Comparison of ENCODE assay signal across 23 mouse cellular contexts in genomic region chr1:105168808-105169207, GRCm38 (mm10).
DNase-seq lines count a peak whose midpoint lies in the region; ATAC-seq and TF ChIP-seq lines count a peak whose summit lies in the region.
"Had no signal": no experiment of that assay in that cellular context is flagged by ENCODE, and none has a peak within 500 bp of the region (broad histone marks: within the 10 kb centered on the region; RNA-seq: fewer than 3 reads in every experiment).

No protein-coding gene starts in this region.

- no peak for DNase-seq in heart, postnatal 4 days
- no peak for DNase-seq in lung, postnatal 36 days
- no peak for DNase-seq in layer of hippocampus, adult 2 months (ENCODE audit: low spot score in 2 of 2)
- DNase-seq: adrenal gland, postnatal 25 days; cerebellum, adult 18-20 months; cerebellum, postnatal 10 days; kidney, adult 8-10 months; kidney, postnatal 10 days; layer of hippocampus, adult 9-11 months; lung, postnatal 10 days; thymus, postnatal 14 days had no signal

- 85% methylated on average over 1 of the region's 1 CpGs for WGBS in heart, embryonic 16.5 days
- WGBS in lung, embryonic 16.5 days = 49% methylated on average over 1 of the region's 1 CpGs
- 53% methylated on average over 1 of the region's 1 CpGs for WGBS in intestine, postnatal 0 days

- H3K9ac ChIP-seq in heart, embryonic 16.5 days (ENCODE audit: low read length) = no peak overlapping the region
- H3K9ac ChIP-seq in lung, embryonic 16.5 days (ENCODE audit: low read length) = no peak overlapping the region
- H3K9ac ChIP-seq in intestine, postnatal 0 days (ENCODE audit: low read depth, low read length) = no peak overlapping the region
- H3K9ac ChIP-seq: hindbrain, embryonic 14.5 days; neural tube, embryonic 12.5 days had no signal

- H3K4me3 ChIP-seq in heart, embryonic 16.5 days (ENCODE audit: low read length) = no peak overlapping the region
- no peak overlapping the region for H3K4me3 ChIP-seq in lung, embryonic 16.5 days (ENCODE audit: low read length)
- H3K4me3 ChIP-seq in intestine, postnatal 0 days (ENCODE audit: low read depth, low read length) = no peak overlapping the region
- H3K4me3 ChIP-seq in layer of hippocampus, adult 2 months = no peak overlapping the region
- H3K4me3 ChIP-seq: erythroblast, embryonic 14.5 days; myocyte; neural tube, embryonic 12.5 days had no signal

- H3K9me3 ChIP-seq in heart, embryonic 16.5 days (replicated peaks; ENCODE audit: control insufficient read depth, low read length) = no peaks in the 10 kb centered on the region
- no peaks in the 10 kb centered on the region for H3K9me3 ChIP-seq in lung, embryonic 16.5 days (ENCODE audit: control insufficient read depth, low read length)
- H3K9me3 ChIP-seq in intestine, postnatal 0 days (ENCODE audit: control insufficient read depth) = no peaks in the 10 kb centered on the region
- H3K9me3 ChIP-seq: neural tube, embryonic 12.5 days had no signal

- no peak for ATAC-seq in heart, embryonic 16.5 days (replicated peaks; ENCODE audit: extremely low read depth, insufficient read depth, low FRiP score)
- peak; percentile 43; the same call in 1 of the 2 replicates for ATAC-seq in lung, embryonic 16.5 days (ENCODE audit: low read depth)
- ATAC-seq in intestine, postnatal 0 days = 0 out of 2 replicates have a peak, but pooled peaks have one; percentile 25
- ATAC-seq in monocyte, adult 5-6 weeks (replicated peaks; ENCODE audit: insufficient number of reproducible peaks, low FRiP score, low TSS enrichment, poor library complexity, severe bottlenecking) = no peak
- ATAC-seq: forebrain, embryonic 16.5 days; midbrain, embryonic 16.5 days had no signal

- peak overlapping the region; percentile 35; the same call in 1 of the 2 replicates for H3K27ac ChIP-seq in heart, embryonic 16.5 days (ENCODE audit: low read length)
- no peak overlapping the region for H3K27ac ChIP-seq in lung, embryonic 16.5 days (ENCODE audit: low read length)
- H3K27ac ChIP-seq in intestine, postnatal 0 days (ENCODE audit: low read depth, low read length) = no peak overlapping the region
- no peak overlapping the region for H3K27ac ChIP-seq in layer of hippocampus, adult 2 months
- H3K27ac ChIP-seq: hindbrain, embryonic 14.5 days; neural tube, embryonic 12.5 days had no signal

- H3K4me1 ChIP-seq in heart, embryonic 16.5 days (ENCODE audit: control insufficient read depth, insufficient read depth, low read length) = no peaks in the 10 kb centered on the region
- no peaks in the 10 kb centered on the region for H3K4me1 ChIP-seq in lung, embryonic 16.5 days (replicated peaks; ENCODE audit: control insufficient read depth, insufficient read depth, low read length)
- peaks cover 9% of the 10 kb centered on the region; the same call in 1 of the 2 replicates for H3K4me1 ChIP-seq in intestine, postnatal 0 days (replicated peaks; ENCODE audit: control insufficient read depth, insufficient read depth, low read length)
- H3K4me1 ChIP-seq: neural tube, embryonic 12.5 days had no signal

- H3K36me3 ChIP-seq in heart, embryonic 16.5 days (ENCODE audit: control insufficient read depth, insufficient read depth) = no peaks in the 10 kb centered on the region
- no peaks in the 10 kb centered on the region for H3K36me3 ChIP-seq in lung, embryonic 16.5 days (ENCODE audit: control insufficient read depth, insufficient read depth, low read length)
- H3K36me3 ChIP-seq in intestine, postnatal 0 days (ENCODE audit: control insufficient read depth, insufficient read depth) = no peaks in the 10 kb centered on the region
- H3K36me3 ChIP-seq: G1E; neural tube, embryonic 12.5 days had no signal

- no peak for TF ChIP-seq CTCF in intestine, postnatal 0 days (IDR thresholded peaks at IDR 0.05; ENCODE audit: low read depth)
- TF ChIP-seq CTCF in layer of hippocampus, adult 2 months (conservative IDR thresholded peaks at IDR 0.05) = no peak

- no peak overlapping the region for H3K4me2 ChIP-seq in heart, embryonic 16.5 days (ENCODE audit: low read depth, low read length)
- no peak overlapping the region for H3K4me2 ChIP-seq in lung, embryonic 16.5 days (ENCODE audit: low read depth, low read length)
- no peak overlapping the region for H3K4me2 ChIP-seq in intestine, postnatal 0 days (replicated peaks; ENCODE audit: low read depth)
- H3K4me2 ChIP-seq: hindbrain, embryonic 14.5 days; midbrain, embryonic 11.5 days; neural tube, embryonic 12.5 days had no signal

- no peaks in the 10 kb centered on the region for H3K27me3 ChIP-seq in heart, embryonic 16.5 days (ENCODE audit: control insufficient read depth, insufficient read depth, low read length)
- no peaks in the 10 kb centered on the region for H3K27me3 ChIP-seq in lung, embryonic 16.5 days (ENCODE audit: control insufficient read depth, insufficient read depth, low read depth, low read length)
- H3K27me3 ChIP-seq in intestine, postnatal 0 days (replicated peaks; ENCODE audit: control insufficient read depth, insufficient read depth, low read length) = no peaks in the 10 kb centered on the region
- H3K27me3 ChIP-seq: neural tube, embryonic 12.5 days had no signal

Comparison
In these comparisons a context has a peak if more than half of its experiments do, and no peak if none do; other contexts are left out.
1. ATAC-seq: peak in lung, embryonic 16.5 days (single experiment) and intestine, postnatal 0 days (single experiment); none in heart, embryonic 16.5 days (single experiment) and monocyte, adult 5-6 weeks (single experiment).